Mouse (Mus musculus): Measurements from ENCODE around the gene 2010111I01Rik.

GRCm38 (mm10) chr13:63199588-63199987, 234.9 kb downstream of the 2010111I01Rik start:
- TF ChIP-seq POLR2A (IDR thresholded peaks at IDR 0.05; ENCODE audit: control insufficient read depth, low read depth, low read length) (no peak), CTCF (IDR thresholded peaks at IDR 0.05; ENCODE audit: control insufficient read depth, insufficient read depth, insufficient replicate concordance, low read depth, low read length) (no peak)
